Mouse (Mus musculus) ES-E14 (cell line): ENCODE data around the gene Rims1. TPM values are rescaled to one million over a fixed set of nuclear protein-coding genes. Genes with fewer than 3 reads are reported as not detected.

Experiments
- DNase-seq: peaks from one replicate; pipeline ENCODE4 v3.0.0-alpha.2; 2013; ENCODE audit warnings: low read depth, low spot score
- H3K27ac ChIP-seq: 2 replicates; pipeline ENCODE4 v1.5.1; 2012; ENCODE audit warnings: low read depth, mild to moderate bottlenecking, low read length, moderate library complexity, mixed read lengths; ENCODE audit not compliant: poor library complexity, insufficient read depth, severe bottlenecking
- H3K36me3 ChIP-seq: 2 replicates; pipeline ENCODE4 v1.6.1; 2012; ENCODE audit warnings: mild to moderate bottlenecking, low read length, moderate library complexity, mixed read lengths; ENCODE audit not compliant: control insufficient read depth, poor library complexity, insufficient read depth, severe bottlenecking
- H3K4me1 ChIP-seq, 2 experiments: fragments of 150-350 bp in 1 of 2; sonication (generic) in 1 of 2; 2 replicates each; pipeline ENCODE4 v1.6.1; 2012; ENCODE audit warnings: low read length in 2 of 2, mild to moderate bottlenecking in 1 of 2, mixed read lengths in 1 of 2; ENCODE audit not compliant: control insufficient read depth in 2 of 2, insufficient read depth in 2 of 2, poor library complexity in 1 of 2
- H3K4me3 ChIP-seq, 2 experiments: fragments of 150-350 bp in 1 of 2; sonication (generic) in 1 of 2; 2 replicates each; pipeline ENCODE4 v1.5.1; 2012; ENCODE audit warnings: low read length in 2 of 2, low read depth in 1 of 2, mild to moderate bottlenecking in 1 of 2, mixed read lengths in 1 of 2; ENCODE audit not compliant: insufficient read depth in 1 of 2, poor library complexity in 1 of 2, severe bottlenecking in 1 of 2
- H3K9ac ChIP-seq: 2 replicates; pipeline ENCODE4 v1.6.1; 2012; ENCODE audit warnings: low read depth, mild to moderate bottlenecking, low read length, mixed read lengths; ENCODE audit not compliant: poor library complexity, insufficient read depth, severe bottlenecking
- H3K9me3 ChIP-seq: fragments of 150-350 bp; sonication (generic); 2 replicates; pipeline ENCODE4 v1.6.1; 2012; ENCODE audit warnings: low read depth, mild to moderate bottlenecking, low read length; ENCODE audit not compliant: control insufficient read depth, insufficient read depth
- CHD2 ChIP-seq: IDR thresholded peaks from 2 replicates; pipeline ENCODE4 v1.6.1; 2014; ENCODE audit warnings: mild to moderate bottlenecking, low read depth, low read length, inconsistent platforms
- HCFC1 ChIP-seq: IDR thresholded peaks from 2 replicates; pipeline ENCODE4 v1.6.1; 2012; ENCODE audit warnings: low read length, inconsistent platforms, borderline replicate concordance; ENCODE audit not compliant: insufficient read depth
- MAFK ChIP-seq: IDR thresholded peaks from 2 replicates; pipeline ENCODE4 v1.6.1; 2014; ENCODE audit warnings: mild to moderate bottlenecking, low read depth, low read length, inconsistent platforms; ENCODE audit not compliant: insufficient read depth
- ZC3H11A ChIP-seq: IDR thresholded peaks from 2 replicates; pipeline ENCODE4 v1.6.1; 2012; ENCODE audit warnings: low read depth, mild to moderate bottlenecking, inconsistent platforms, low read length, borderline replicate concordance
- ZNF384 ChIP-seq: IDR thresholded peaks from 2 replicates; pipeline ENCODE4 v1.6.1; 2012; ENCODE audit warnings: low read depth, low read length, inconsistent platforms
- in situ Hi-C, 2 experiments: fragments of 600-800 bp; cut with MboI; formaldehyde crosslinking; loops; one replicate each; pipeline ENCODE4 v1.15.1; 2025; ENCODE audit warnings: low sequenced_read_pairs in 2 of 2, inconsistent platforms in 1 of 2; ENCODE audit not compliant: unreplicated experiment in 2 of 2
- total RNA-seq: library from RNA; depleted of rRNA; stranded (reverse); fragments of 300-350 nt; gene quantifications from 2 replicates; pipeline ENCODE4 v1.2.3, GENCODE M21; 2012

Rims1 gene
- total RNA-seq, 1 experiment, result 1.4 TPM

GRCm38 (mm10) chr1:22508735-22509615 lies 296.8 kb downstream of the Rims1 start:
- no peaks in the 10 kb centered on the region for H3K9me3 ChIP-seq
- in situ Hi-C loops, result no loop called here
- H3K4me3 ChIP-seq, result no peak overlapping the region
- 0 out of 4 replicates have a peak, but pooled peaks cover 0 to 2% of the 10 kb centered on the region in 2 experiments for H3K4me1 ChIP-seq
- no peak overlapping the region for H3K27ac ChIP-seq
- no peak overlapping the region for H3K9ac ChIP-seq
- TF ChIP-seq ZC3H11A, result no peak
- TF ChIP-seq MAFK, result no peak
- no peak for TF ChIP-seq HCFC1
- no peak for TF ChIP-seq CHD2
- no peak for TF ChIP-seq ZNF384
- no peaks in the 10 kb centered on the region for H3K36me3 ChIP-seq
- DNase-seq, result no peak

GRCm38 (mm10) chr1:22487270-22487864 lies 318.4 kb downstream of the Rims1 start:
- Histone ChIP-seq H3K9ac (no peak overlapping the region), H3K27ac (no peak overlapping the region), H3K4me1 (no peaks in the 10 kb centered on the region), H3K9me3 (no peaks in the 10 kb centered on the region), H3K36me3 (no peaks in the 10 kb centered on the region), H3K4me3 (no peak overlapping the region)
- in situ Hi-C loops, result no loop called here
- TF ChIP-seq MAFK (no peak), ZC3H11A (0 out of 2 replicates have a peak, but pooled peaks have one; percentile 36)
- no peak for DNase-seq

- no peak overlapping the region for H3K4me3 ChIP-seq
- no peak for TF ChIP-seq MAFK
- TF ChIP-seq ZC3H11A, result no peak
- TF ChIP-seq HCFC1, result no peak
- TF ChIP-seq ZNF384, result no peak
- no peak for TF ChIP-seq CHD2
- in situ Hi-C loops, result no loop called here
These were observed 329.6 kb downstream of the Rims1 start for GRCm38 (mm10) chr1:22476220-22476619.

GRCm38 (mm10) chr1:22467033-22467432 lies 338.8 kb downstream of the Rims1 start:
- TF ChIP-seq ZNF384, result no peak
- TF ChIP-seq CHD2, result 0 out of 2 replicates have a peak, but pooled peaks have one; percentile 13
- TF ChIP-seq ZC3H11A, result no peak
- no peak for TF ChIP-seq HCFC1
- Histone ChIP-seq H3K36me3 (no peaks in the 10 kb centered on the region), H3K27ac (peak overlapping the region; percentile 93), H3K9ac (no peak overlapping the region), H3K9me3 (no peaks in the 10 kb centered on the region), H3K4me3 (no peak overlapping the region; a peak in 1 of 4 replicates), H3K4me1 (peaks cover 3 to 7% of the 10 kb centered on the region in 2 experiments; a peak in 2 of 4 replicates)
- in situ Hi-C loops, result no loop called here
- DNase-seq, result peak; percentile 33

More at GRCm38 (mm10) chr1:22476220-22476619, 329.6 kb downstream of the Rims1 start:
- no peak for DNase-seq
- Histone ChIP-seq H3K36me3 (no peaks in the 10 kb centered on the region), H3K9me3 (no peaks in the 10 kb centered on the region), H3K4me1 (no peaks in the 10 kb centered on the region), H3K9ac (no peak overlapping the region), H3K27ac (no peak overlapping the region)
